Mouse (Mus musculus) E14TG2a.4 (cell line): ENCODE measurements around the gene Ms4a6b.

Experiments
- CTCF ChIP-seq: conservative IDR thresholded peaks from 2 replicates; pipeline ENCODE4 v1.5.1; 2014; ENCODE audit warnings: low read length
- NANOG ChIP-seq: IDR thresholded peaks from 2 replicates; pipeline ENCODE4 v1.6.1; 2014; ENCODE audit warnings: borderline replicate concordance, low read length, mixed read lengths

DNA sequence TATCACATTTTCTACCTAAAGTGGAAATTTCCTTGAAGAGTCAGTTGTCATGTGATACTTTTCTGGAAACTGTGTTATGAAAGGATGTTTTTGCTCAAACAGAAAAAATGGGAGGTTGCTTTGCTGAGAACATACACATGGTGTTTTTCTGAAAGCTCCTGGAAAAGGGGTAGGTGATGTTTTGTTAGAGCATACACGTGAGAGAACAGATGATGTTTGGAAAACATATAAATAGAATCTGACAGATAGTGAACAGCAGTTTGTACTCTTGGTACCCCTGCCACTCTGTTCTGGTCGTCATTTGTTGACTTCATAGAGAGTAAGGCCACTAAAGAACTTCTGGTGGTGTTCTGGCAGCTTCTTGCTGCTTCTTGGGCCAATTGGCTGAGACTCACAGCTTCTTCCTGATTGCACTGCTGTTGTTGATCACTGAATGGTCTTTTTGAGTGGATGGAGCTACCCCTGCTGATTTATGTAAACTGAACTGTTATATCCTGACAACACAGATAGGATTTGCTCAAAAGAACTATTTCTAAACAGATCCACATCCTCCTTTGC, 17.7 kb downstream of the Ms4a6b start:
- no peak for TF ChIP-seq CTCF
- no peak for TF ChIP-seq NANOG
